Mouse (Mus musculus): ENCODE data around the gene Cacng1.

Cacng1 gene

DNA sequence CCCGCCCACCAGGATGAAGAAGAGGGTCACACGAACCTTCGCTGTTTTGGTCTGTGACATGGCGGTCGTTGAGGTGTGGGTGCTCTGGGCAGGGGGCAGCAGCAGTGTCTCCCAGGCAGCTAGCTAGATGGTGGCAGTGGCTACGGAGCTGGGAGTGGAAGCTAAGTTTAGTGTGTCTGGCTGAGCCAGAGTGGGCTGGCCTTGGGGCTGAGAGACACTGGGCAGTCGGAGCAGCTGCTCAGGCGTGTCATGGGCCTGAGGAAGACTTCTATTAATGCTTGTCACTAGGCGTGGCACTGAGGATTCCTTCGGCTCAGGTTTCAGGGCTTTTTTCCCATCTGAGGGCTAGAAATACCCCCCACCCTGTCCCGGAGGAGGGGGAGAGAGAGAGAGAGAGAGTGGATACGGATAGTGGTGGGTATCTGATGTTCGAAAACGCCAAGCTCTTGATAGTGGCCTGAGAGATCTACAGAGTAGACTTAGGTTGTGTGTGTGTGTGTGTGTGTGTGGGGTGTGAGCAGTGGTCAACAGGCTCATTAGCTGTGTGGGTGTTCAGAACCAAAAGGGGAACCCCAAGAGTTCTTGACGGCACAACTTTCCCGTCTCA is at the start of gene Cacng1:
Cacng1 (minus strand) TSS at position 191 of the 607 bp plus-strand sequence.
- no peak for DNase-seq (ENCODE audit: extremely low spot score, low spot score)

GRCm38 (mm10) chr11:107762688-107763460 is 46.6 kb upstream of the Cacng1 start:
- DNase-seq (ENCODE audit: extremely low spot score, low spot score): no peak

GRCm38 (mm10) chr11:107761790-107762500 is 45.6 kb upstream of the Cacng1 start:
- no peak for DNase-seq (ENCODE audit: extremely low spot score, low spot score)

DNA sequence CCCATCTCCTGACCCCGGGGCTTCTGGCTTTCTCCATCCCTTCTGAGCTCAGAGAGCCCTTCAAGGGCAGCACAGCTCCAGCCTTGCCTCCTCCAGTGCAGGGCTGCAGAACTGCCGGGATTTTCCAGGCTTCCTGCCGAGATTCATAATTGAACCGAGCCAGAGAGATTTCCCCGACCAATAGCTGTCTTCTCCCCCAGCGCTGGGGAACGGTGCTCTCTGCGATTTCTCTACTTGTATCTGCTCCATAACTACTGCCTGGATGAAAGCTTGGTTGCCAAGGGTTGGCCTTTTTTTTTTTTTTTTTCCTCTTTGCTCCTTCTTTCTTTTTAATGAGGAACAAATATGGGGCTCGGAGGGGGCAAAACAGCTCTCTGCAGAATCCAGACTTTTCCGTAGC is 43.7 kb upstream of the Cacng1 start:
- no peak for DNase-seq (ENCODE audit: extremely low spot score, low spot score)

- DNase-seq (ENCODE audit: extremely low spot score, low spot score): no peak
Measured at GRCm38 (mm10) chr11:107759516-107759915, 43.2 kb upstream of the Cacng1 start.

GRCm38 (mm10) chr11:107749114-107749513 is 32.8 kb upstream of the Cacng1 start:
- no peak for DNase-seq (ENCODE audit: extremely low spot score, low spot score)

DNA sequence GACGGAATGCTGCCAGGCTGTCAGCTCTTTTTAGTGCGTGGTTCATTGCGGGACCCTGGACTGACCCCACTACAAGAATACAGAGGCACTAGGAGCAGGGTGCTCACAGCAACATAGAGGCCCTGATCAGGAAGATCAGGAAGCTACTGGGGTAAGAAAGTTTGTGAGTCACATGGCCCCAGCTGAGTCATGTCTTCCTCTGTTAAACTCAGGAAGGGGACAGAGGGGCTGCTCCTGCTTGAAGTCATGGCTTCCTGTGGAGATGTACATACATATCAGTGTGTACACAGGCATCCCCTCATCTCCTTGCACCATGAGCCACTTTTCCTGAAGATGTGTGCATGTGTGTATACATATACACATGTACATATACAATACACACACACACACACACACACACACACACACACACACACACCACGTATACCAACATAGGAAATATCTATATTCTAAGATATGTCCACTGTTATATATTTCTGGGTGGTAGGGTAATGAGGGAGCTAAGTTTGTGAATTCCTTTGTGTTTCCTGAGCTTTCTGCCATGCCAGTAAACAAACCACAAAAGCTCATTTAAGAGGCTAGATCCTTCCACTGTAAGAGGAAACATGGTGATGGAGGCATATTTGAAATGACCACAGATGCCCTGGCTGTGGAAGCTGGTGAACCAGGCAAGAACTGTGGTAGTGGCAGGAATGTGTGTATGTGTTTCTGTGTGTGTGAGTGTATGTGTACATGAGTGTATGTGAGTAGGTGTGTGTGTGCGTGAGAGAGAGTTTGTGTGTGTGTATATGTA is 32.1 kb upstream of the Cacng1 start:
- DNase-seq (ENCODE audit: extremely low spot score, low spot score): no peak

DNA sequence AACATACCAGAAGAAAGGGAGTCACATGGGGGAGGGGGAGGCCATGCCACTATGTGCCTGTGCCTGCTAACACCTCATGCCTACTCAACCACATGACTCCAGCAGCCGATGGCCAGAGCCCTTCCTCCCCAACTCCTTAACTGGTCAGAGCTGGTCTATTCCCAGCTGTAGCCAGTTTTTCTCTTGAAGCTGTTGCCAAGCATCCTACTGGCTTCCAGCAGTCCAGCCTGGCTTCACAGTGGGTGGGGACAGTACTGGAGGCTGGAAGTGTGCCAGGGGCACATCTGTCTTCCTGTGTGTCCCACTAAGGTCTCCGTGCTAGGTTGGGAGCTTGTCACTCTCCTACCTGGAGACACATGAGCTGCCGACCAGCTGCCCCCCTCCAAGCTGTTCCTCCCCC is 26.8 kb upstream of the Cacng1 start:
- no peak for DNase-seq (ENCODE audit: extremely low spot score, low spot score)

GRCm38 (mm10) chr11:107738418-107739099 is 22.2 kb upstream of the Cacng1 start:
- no peak for DNase-seq (ENCODE audit: extremely low spot score, low spot score)

DNA sequence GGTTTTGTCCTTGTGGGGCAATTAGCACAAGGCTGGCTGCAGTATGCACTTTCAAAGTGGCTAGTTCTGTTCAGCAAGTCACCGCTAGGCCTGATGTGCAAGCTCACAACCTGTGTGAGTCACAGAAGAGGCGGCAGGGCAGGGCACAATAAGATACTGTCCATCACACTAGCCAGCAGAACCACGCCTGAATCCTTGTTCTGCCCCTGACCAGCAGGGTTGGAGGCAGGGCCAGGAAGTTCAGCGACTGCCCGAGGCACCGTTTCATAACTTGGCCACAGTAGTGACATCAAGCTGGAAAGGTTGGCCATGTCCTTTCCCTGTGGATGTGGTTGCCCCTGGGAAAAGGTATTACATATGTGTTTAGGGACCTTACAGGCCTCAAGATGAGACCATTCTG is 21.6 kb upstream of the Cacng1 start:
- no peak for DNase-seq (ENCODE audit: extremely low spot score, low spot score)

- DNase-seq (ENCODE audit: extremely low spot score, low spot score): no peak
Measured at GRCm38 (mm10) chr11:107734133-107734532, 17.8 kb upstream of the Cacng1 start.

GRCm38 (mm10) chr11:107731498-107731897 is 15.2 kb upstream of the Cacng1 start:
- no peak for DNase-seq (ENCODE audit: extremely low spot score, low spot score)

DNA sequence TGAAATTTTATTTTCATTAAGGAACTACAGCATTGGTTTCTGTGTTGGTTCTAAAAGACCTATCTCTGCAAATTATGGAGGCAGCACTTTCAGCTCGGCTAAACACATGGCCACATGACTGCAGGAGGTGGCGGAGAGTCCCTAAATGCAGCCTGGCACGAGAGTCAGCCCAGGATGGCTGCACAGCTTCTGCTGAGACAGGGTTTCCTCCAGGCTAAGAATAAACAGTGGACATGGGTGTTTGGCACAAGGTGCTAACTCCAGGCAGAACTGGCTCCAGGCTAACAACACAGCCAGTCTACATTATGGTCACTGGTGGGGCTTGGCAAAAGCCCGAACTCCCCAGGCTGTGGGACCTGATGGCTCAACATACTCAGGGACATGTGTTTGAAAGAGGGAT is 14.6 kb upstream of the Cacng1 start:
- DNase-seq (ENCODE audit: extremely low spot score, low spot score): no peak

DNA sequence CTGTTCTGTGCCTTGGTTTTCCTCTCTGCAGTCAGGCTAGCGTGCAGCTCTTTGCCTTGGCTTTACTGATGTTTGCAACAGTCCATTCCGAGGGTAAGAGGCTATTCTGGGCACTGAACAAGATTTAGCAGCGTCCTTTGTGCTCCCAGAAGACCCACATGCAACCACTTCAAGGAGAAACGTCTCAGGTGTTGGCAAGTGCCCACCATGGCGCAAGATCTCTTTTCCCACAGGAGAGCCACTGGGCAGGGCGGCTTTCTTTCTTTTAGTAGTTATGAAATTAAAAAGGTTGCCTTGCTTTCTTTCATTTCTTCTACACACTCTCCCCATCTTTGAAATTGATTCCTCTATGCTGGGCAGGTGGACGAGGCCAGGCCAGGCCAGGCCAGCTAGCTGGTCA is 12.8 kb upstream of the Cacng1 start:
- DNase-seq (ENCODE audit: extremely low spot score, low spot score): no peak

- DNase-seq (ENCODE audit: extremely low spot score, low spot score): no peak
Measured at GRCm38 (mm10) chr11:107728073-107728863, 11.9 kb upstream of the Cacng1 start.

DNA sequence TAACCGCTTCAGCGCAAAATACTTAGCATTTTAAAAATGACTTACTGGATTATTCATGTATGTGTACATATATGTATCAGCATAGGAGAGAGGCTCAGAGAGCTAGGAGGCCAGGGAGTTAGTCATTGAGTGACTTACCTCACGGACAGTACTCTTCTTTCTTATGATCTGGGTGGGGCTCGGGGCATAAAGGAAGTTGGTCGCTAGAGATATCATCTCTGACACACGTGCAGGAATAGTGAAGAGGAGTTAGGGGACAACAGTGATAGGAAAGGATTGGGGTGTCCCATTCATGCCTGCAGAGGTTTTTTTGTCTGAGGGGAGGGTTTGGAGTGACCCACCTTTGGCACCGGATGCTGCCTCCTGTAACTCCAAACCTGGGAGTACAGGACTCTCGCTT is 8.3 kb upstream of the Cacng1 start:
- DNase-seq (ENCODE audit: extremely low spot score, low spot score): no peak

DNA sequence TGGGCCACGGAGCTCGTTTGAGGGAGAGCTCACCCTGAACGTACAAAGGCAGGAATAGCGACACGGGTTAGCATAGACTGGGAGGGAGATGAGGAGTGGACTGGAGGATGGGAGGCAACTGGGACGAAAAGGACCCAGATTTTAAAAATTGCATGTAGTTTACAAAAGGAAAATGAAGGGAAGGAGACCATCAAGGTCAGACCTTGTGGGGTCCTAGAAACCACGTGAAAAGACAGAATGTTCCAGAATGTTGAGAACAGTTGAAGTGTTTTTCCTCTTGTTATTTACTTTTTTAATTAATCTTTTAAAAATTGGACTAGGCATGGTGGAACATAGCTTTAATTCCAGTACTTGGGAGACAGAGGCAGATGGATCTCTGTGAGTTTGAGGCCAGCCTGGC is 4.7 kb upstream of the Cacng1 start:
- no peak for DNase-seq (ENCODE audit: extremely low spot score, low spot score)

DNA sequence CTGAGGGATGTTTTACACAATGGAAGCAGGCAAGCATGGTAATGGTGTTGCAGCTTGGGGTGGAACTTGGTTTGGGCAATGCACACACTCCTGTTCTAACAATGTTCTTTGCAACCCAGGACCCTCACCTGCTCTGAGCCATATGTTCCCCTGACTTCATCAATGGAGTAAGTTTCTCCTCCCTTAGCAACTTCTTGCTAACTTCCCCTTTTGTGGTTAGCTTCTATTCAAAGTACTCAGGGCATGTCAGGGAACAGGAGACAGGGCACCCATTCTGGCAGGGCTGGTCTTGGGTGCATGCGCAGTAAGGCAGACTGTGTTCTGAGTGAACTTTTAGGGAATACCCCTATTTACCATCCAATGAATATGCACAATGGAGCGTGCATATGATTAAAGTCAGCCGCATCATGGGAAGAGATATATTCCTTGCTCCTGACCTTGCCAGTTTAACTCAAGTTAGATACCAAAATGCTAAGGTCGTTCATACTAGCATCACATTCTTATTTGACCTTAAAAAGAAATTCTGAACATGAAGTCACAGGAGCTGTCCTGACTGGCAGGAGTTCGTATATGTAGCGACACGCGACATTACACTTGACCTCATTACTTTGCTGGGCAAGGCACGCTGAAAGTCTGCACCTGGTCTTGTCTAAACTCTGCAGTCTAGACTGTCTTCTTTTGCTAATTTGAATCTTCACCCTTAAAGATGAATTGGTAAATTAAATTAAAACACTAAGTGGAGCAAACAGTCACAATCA is 4.1 kb upstream of the Cacng1 start:
- DNase-seq (ENCODE audit: extremely low spot score, low spot score): no peak

- no peak for DNase-seq (ENCODE audit: extremely low spot score, low spot score)
Measured at GRCm38 (mm10) chr11:107714368-107714767, 2.0 kb downstream of the Cacng1 start.

- DNase-seq (ENCODE audit: extremely low spot score, low spot score): no peak
Measured at GRCm38 (mm10) chr11:107710379-107710778, 5.9 kb downstream of the Cacng1 start.

Data from neural tube, embryonic 10.5 days (tissue).